Mouse (Mus musculus) frontal cortex, postnatal 10 days (tissue): ENCODE data around the gene Ttc32.

Experiments used
- DNase-seq, 2 experiments: peaks; one replicate each; pipeline ENCODE4 v3.0.0; 2022; ENCODE audit warnings: low spot score in 2 of 2, mixed read lengths in 1 of 2

The Ttc32 gene

DNA sequence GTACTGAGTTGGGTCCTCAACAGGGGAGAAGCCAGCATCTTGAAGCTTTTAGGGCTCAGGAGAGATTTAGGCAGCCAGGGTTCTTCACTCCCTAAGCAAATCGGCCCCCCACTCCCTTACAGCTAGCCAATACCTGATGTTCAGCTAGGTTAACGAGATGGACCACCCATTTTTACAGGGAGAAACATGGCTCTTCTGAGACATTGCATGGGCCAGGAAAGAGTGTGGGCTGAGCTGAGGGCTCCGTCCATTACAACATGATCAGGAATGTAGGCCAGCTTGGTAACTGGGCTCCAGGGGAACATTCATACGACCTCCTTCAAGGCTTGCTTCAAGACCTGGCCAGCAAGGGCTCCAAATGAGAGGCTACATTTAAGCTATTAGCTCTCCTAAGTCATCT, 16.9 kb downstream of the Ttc32 start:
- no peak for DNase-seq

DNA sequence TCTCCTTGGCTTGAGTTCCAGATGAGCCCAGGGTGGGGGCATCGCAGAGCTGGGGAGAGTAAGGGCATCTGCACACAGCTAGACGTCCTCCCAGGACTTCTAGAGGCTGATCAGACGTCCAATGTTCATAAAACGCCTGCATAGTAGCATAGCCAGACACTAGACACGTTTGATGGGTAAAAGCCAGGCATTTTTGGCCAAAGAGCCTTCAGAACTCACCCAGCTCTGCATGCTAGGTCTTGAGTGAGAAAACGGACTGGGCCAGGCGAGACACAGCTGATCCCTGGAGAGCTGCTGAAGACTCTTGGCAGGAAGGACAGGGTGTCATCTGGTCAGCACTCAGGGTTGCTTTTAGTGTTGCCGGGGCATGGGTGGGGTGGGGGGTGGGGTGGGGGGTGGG, 18.3 kb downstream of the Ttc32 start:
- no peak for DNase-seq

DNA sequence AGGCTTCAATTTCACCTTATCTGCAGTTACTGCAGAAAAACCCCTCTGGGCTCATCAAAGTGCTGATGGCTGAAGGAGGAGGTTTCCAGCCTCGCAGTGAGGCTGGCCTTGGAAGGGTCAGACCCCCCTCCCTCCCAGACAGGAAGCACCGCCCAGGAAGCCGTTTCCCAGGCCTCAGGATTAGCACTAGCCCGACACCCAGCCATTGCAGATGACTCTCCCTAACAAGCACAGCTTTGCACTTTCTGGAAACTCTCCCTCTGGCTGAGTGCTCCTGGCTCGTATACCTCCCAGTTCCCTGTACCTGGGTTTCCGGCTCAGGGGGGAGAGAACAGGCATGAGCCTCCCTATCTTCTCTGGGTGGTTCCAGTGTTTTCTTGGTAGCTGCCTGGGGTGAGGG, 21.0 kb downstream of the Ttc32 start:
- DNase-seq: no peak

DNA sequence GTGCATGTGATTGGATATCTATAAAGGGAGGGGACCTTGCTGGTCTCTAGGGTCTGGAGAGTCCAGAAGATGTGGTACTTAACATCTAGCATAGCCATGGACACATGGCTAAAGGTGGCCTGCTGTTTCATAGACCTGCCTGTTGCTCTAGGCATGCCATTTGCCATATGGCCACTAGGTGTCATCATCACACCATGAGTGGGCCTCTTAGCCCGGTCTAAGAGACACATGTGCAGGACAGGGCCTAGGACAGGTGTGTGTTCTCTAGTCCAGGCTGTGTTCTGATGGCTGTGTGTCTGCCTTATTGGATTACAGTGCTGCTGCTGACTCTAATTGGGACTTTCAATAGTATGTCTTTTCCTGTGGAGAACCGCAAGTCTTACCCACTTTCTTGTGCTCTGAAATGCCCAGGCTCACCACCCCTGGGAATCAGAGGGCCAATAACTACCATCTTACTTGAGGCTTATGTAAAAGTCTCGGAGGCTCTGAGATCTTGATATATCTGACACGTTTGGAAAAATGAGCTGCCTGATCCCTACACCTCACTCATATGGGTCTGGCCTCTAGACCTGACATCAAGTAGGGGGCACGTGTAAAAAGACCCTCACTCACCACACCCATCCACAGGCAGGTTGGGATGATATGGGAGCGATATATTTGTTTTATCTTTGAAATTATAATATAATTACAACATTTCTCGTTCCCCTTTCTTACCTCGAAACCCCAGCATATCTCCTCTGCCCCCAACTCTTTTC, 22.5 kb downstream of the Ttc32 start:
- DNase-seq: peak; percentile 33 to 74

DNA sequence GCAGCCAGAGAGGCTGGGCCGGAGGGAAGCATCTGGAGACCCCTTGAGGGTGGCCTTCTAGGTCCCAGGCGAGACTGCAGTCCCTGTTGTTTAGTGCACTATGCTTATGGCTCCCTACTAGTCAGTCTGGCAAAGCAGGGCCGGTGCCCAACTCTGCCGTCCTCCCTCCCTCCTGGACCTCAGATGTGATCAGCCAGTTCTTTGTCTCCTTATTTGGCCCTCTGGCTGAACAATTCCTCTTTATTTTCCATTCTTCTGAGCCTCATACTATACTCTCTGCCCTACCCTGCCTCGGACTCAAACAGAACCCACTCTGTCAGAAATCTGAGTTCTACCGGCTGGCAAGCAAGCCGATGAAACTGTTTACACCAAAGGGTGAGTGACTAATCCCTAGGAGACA, 23.5 kb downstream of the Ttc32 start:
- DNase-seq: no peak

DNA sequence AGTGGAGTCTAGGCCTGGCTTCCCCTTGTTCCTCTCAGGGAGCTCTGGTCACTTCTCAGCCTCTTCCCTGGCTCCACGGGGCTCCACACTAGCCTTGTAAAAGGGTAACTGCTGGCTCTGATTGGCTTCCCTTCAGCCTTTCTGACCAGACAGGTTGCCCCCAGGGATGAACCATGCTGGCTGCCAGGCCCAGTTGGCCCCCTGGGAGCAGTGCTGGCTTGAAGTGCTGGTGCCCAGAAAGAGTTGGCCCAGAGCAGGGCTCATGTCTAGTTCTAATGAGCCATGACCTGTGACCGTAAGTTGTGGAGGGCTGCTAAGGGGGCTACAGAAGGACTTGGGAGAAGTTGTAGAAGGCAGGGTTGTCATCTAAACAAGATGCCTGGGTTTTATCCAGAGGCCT, 24.2 kb downstream of the Ttc32 start:
- no peak for DNase-seq

DNA sequence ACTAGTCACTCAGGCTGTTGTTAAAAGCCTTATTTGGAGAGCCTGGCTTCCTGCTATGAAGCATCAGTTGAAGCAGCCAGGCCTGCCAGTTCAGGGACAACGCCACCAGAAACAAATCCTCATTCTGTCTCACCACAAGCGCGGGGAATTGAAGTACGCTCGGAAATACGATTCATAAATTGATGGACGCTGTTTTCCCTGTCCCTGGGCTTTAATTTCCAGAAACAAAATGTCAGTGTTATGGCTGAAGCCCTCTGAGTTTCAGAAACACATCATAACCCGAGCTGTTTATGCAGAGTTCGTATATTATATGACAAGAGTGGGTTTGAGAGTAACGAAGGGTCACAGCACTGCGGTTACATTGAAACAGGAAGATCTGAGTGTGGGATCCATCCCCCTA, 25.5 kb downstream of the Ttc32 start:
- DNase-seq: no peak

DNA sequence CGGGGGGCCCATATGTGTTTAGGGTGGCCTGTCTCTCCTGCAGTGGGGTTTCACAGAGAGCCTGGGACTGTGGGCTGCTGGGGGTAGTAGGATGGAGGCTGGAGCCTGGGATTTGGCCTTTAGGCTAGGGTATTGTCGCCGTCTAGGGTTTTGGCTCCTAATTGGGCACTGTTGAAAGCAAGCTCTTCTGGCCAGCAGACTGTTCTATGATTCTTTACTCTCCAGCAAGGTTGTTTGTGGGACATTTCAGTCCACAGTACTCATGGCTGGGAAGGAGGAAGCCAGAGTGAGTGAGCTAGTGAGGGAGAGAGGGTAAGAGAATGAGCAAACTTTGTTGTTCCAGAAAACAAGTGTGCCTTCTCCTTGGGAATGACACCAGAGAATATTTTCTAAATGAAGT, 29.7 kb downstream of the Ttc32 start:
- DNase-seq: no peak

DNA sequence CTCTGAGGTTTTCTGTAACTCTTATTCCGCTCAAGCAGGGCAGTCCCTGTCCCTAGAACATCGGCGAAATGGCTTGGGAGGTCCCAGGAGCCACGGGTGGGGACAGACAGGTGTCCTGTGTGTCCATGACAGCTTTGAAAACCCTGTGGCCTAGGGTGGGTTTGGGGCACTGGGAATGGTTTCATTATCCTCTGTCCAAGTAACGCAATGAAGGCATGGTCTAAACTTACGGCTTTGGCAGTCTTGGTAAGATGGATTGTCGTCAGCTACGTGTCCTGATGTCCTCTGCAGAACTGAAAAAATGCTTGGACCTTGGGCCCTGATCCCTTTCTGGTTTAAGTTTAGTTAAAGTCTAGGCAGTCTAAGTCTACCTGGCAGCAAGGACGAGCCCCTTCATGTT, 30.2 kb downstream of the Ttc32 start:
- DNase-seq: no peak

DNA sequence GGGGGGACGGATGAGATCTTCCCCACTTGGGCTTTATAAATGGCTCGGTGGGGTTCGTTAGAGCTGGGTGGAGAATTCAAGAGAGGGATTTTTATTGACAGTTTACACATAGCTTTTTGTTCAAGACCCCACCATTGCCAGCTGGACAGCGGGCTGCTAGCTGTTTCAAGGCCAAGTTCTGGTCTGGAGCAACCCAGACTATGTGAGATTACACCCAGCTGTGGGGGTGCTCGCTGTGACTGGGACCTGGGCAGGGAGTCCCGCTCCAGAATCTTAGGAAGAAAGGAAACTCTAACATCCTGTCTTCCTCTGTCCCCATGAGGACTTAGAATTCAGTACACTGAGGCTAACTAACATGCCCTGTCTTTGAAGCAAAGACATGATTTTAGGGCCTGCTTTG, 33.8 kb downstream of the Ttc32 start:
- DNase-seq: no peak

DNA sequence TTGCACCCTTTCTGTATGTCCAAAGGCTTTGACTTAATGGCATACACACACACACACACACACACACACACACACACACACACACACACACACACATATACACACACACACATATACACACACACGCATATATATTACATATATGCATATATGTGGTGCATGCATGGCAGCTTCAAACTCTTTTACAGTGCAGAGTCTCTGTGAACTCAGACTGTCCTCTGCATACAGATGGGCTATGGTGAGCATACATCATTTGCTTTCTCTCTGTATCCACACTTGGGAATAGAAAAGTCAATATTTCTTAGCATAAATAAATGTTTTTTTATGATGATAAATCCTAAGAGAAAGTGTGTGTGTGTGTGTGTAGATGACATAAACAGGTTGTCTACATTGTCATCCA, 41.3 kb downstream of the Ttc32 start:
- DNase-seq: no peak

DNA sequence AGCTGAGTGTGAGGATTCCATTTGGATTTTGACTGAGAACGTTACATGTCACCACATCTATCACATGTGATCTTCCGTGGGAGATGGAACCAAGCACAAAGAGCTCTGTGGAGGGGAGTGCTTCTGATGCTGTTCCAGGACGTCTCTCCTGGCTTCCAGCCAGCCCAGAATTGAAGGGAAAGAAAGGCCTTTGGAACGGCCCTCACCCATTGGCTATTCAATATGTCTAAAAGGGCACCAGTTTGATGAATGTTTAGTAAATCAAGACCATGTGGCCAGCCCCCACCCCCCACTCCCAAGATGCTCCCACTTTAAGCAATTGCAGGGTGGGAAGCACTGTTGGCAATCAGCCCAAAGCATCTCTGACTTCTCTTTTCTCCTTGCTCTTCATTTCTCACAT, 41.7 kb downstream of the Ttc32 start:
- DNase-seq: no peak

DNA sequence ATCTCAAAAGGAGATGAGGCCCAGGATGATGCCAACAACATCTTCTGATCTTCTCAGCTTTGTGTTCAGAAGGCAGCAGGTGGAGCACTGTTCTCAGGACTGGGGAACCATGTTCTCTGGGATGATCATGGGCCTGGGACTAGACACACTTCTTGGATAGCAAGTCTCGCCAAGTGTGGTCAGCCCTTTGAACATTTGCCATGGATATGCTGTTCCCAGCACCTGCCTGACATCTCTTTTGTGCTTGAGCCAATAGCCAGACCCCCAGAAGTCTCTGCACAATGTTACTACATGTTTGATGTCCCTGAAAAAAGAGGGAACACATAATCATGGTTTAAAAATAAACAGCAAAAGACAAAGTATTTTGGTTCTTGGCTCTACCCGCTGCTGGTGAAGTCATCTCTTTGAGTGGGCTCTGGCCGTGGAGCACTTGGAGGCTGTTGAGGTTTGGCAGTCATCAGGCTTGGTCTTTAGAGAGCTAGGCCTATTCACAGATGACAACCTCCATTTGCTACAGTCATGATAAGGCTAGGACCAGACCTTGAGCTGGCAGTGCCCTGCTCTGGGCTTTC, 47.8 kb downstream of the Ttc32 start:
- DNase-seq: no peak

DNA sequence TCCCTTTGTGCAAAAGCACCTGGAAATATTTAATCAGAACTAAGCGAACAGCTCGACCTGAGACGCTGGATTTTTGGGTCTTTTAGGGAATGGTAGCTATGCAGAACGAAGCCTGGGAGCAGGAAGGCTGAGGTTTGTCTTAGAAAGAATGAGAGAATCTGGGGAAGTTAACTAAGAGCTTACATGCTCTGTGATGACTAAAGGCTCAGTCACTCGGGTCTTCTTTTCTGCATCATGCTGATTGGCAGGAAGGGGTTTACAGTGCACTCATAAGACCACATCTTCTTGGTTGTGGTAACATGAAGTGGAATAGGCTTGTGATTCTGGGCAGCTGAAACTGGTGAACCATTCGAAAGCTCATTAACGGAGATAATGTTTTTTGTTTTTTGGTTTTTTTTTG, 60.4 kb downstream of the Ttc32 start:
- DNase-seq: no peak
